Mouse (Mus musculus) erythroblast, embryonic 14.5 days (primary cell): ENCODE measurements around the gene Cnot6.

Experiments used
- GATA1 ChIP-seq: IDR thresholded peaks from 2 replicates; pipeline ENCODE4 v1.6.1; 2012; ENCODE audit warnings: low read length, inconsistent platforms, mixed read lengths
- TAL1 ChIP-seq: IDR thresholded peaks from 3 replicates; pipeline ENCODE4 v1.6.1; 2012; ENCODE audit warnings: low read length, inconsistent platforms, mixed read lengths

GRCm38 (mm10) chr11:49724676-49725075 lies 12.2 kb upstream of the Cnot6 start:
- no peak for TF ChIP-seq TAL1
- TF ChIP-seq GATA1 = no peak
